Mouse (Mus musculus) liver, postnatal 0 days (tissue): ENCODE data around the gene Cacng4.

ENCODE experiments used
- CTCF ChIP-seq: sonication (generic); IDR thresholded peaks from 2 replicates; pipeline ENCODE4 v1.5.1; 2016; ENCODE audit warnings: antibody characterized with exemption, low read depth
- EP300 ChIP-seq: IDR thresholded peaks from 2 replicates; pipeline ENCODE4 v1.6.1; 2016; ENCODE audit warnings: antibody characterized with exemption, low read depth, mild to moderate bottlenecking

DNA sequence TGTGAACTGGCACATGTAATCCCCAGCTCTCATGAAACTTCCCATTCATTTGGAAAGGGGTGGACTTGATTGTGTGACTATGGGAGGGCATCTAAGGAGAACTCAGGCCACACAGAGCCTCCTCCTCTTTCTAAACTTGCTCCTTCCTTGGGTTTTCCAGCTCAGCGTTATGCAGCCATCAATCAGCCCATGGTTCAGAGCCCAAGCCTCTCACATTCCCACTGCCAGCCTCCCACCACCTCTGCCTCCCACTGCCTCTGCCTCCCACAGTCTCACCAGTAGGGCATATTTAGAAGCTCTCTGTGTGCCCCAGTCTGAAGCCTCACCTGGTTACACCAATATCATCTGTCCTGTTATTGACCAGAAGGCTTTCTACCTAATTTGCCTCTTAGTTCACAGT is 11.7 kb upstream of the Cacng4 start:
- no peak for TF ChIP-seq CTCF
- no peak for TF ChIP-seq EP300
